Mouse (Mus musculus): ENCODE measurements at regions not wholly inside any gene's neighbourhood (a gene's known extent, or its start where the extent isn't known, plus 50 kb on each side); places are given as distances from the start of the nearest gene placed in this dataset.

- DNase-seq (ENCODE audit: extremely low spot score, low read depth, low spot score), result no peak
These were observed 54.8 kb downstream of the Foxb1 start for GRCm38 (mm10) chr9:69705942-69706341.

- no peak for DNase-seq (ENCODE audit: extremely low spot score, low read depth, low spot score)
These were observed 55.7 kb downstream of the Foxb1 start for GRCm38 (mm10) chr9:69705071-69705470.

- no peak for DNase-seq (ENCODE audit: extremely low spot score, low read depth, low spot score)
These were observed 57.0 kb downstream of the Foxb1 start for GRCm38 (mm10) chr9:69703731-69704130.

- no peak for DNase-seq (ENCODE audit: extremely low spot score, low read depth, low spot score)
These were observed 58.4 kb downstream of the Foxb1 start for GRCm38 (mm10) chr9:69702156-69702928.

- no peak for DNase-seq (ENCODE audit: extremely low spot score, low read depth, low spot score)
These were observed 60.0 kb downstream of the Foxb1 start for GRCm38 (mm10) chr9:69700696-69701095.

- no peak for DNase-seq (ENCODE audit: extremely low spot score, low read depth, low spot score)
These were observed 69.0 kb downstream of the Foxb1 start for GRCm38 (mm10) chr9:69691756-69692155.

GRCm38 (mm10) chr9:69687349-69688123, 73.2 kb downstream of the Foxb1 start:
- DNase-seq (ENCODE audit: extremely low spot score, low read depth, low spot score), result no peak

GRCm38 (mm10) chr9:69686766-69687165, 74.0 kb downstream of the Foxb1 start:
- DNase-seq (ENCODE audit: extremely low spot score, low read depth, low spot score), result no peak

- no peak for DNase-seq (ENCODE audit: extremely low spot score, low read depth, low spot score)
These were observed 75.1 kb downstream of the Foxb1 start for GRCm38 (mm10) chr9:69685630-69686029.

GRCm38 (mm10) chr9:69681372-69682213, 79.1 kb downstream of the Foxb1 start:
- DNase-seq (ENCODE audit: extremely low spot score, low read depth, low spot score), result no peak

- DNase-seq (ENCODE audit: extremely low spot score, low read depth, low spot score), result no peak
These were observed 82.1 kb downstream of the Foxb1 start for GRCm38 (mm10) chr9:69678634-69679033.

- no peak for DNase-seq (ENCODE audit: extremely low spot score, low read depth, low spot score)
These were observed 87.2 kb downstream of the Foxb1 start for GRCm38 (mm10) chr9:69673463-69674105.

GRCm38 (mm10) chr9:69672657-69673462, 87.9 kb downstream of the Foxb1 start:
- DNase-seq (ENCODE audit: extremely low spot score, low read depth, low spot score), result no peak

GRCm38 (mm10) chr9:69671199-69671598, 89.5 kb downstream of the Foxb1 start:
- no peak for DNase-seq (ENCODE audit: extremely low spot score, low read depth, low spot score)

GRCm38 (mm10) chr9:69670551-69671044, 90.1 kb downstream of the Foxb1 start:
- DNase-seq (ENCODE audit: extremely low spot score, low read depth, low spot score), result no peak

GRCm38 (mm10) chr9:69669611-69670550, 90.9 kb downstream of the Foxb1 start:
- no peak for DNase-seq (ENCODE audit: extremely low spot score, low read depth, low spot score)

GRCm38 (mm10) chr9:69668475-69669090, 92.2 kb downstream of the Foxb1 start:
- DNase-seq (ENCODE audit: extremely low spot score, low read depth, low spot score), result no peak

- DNase-seq (ENCODE audit: extremely low spot score, low read depth, low spot score), result no peak
These were observed 93.6 kb downstream of the Foxb1 start for GRCm38 (mm10) chr9:69667064-69667533.
